Mouse (Mus musculus) urinary bladder, postnatal 14 days (tissue): ENCODE measurements at regions not wholly inside any gene's neighbourhood (a gene's known extent, or its start where the extent isn't known, plus 50 kb on each side); places are given as distances from the start of the nearest gene placed in this dataset.
A peak's percentile ranks its signal among the peaks of the same experiment; 100 is the strongest.

Source experiments
- DNase-seq: peaks from one replicate; pipeline ENCODE4 v3.0.0; 2021; ENCODE audit warnings: low spot score

GRCm38 (mm10) chr9:60931290-60931689 lies 136.9 kb downstream of the Uaca start:
- no peak for DNase-seq

- no peak for DNase-seq
Measured at GRCm38 (mm10) chr9:60936937-60937336, 142.6 kb downstream of the Uaca start.

- DNase-seq: peak; percentile 91
Measured at GRCm38 (mm10) chr9:60939858-60940804, 145.8 kb downstream of the Uaca start.

GRCm38 (mm10) chr9:60947363-60947762 lies 153.0 kb downstream of the Uaca start:
- no peak for DNase-seq

GRCm38 (mm10) chr9:60948531-60949070 lies 154.3 kb downstream of the Uaca start:
- no peak for DNase-seq

- no peak for DNase-seq
Measured at GRCm38 (mm10) chr9:60950161-60950560, 155.8 kb downstream of the Uaca start.

GRCm38 (mm10) chr9:60951071-60951561 lies 156.8 kb downstream of the Uaca start:
- DNase-seq: peak; percentile 46

- DNase-seq: no peak
Measured at GRCm38 (mm10) chr9:60957438-60957837, 163.1 kb downstream of the Uaca start.

- DNase-seq: no peak
Measured at GRCm38 (mm10) chr9:60959537-60959936, 165.2 kb downstream of the Uaca start.

- no peak for DNase-seq
Measured at GRCm38 (mm10) chr9:60962086-60962485, 167.7 kb downstream of the Uaca start.

GRCm38 (mm10) chr9:60965641-60966040 lies 171.3 kb downstream of the Uaca start:
- no peak for DNase-seq

GRCm38 (mm10) chr9:60968281-60969031 lies 174.1 kb downstream of the Uaca start:
- no peak for DNase-seq

GRCm38 (mm10) chr9:60972201-60972910 lies 178.0 kb downstream of the Uaca start:
- DNase-seq: no peak

GRCm38 (mm10) chr9:60974546-60974945 lies 180.2 kb downstream of the Uaca start:
- no peak for DNase-seq

- no peak for DNase-seq
Measured at GRCm38 (mm10) chr9:60982383-60983085, 188.2 kb downstream of the Uaca start.

GRCm38 (mm10) chr9:60983246-60983645 lies 188.9 kb downstream of the Uaca start:
- no peak for DNase-seq

GRCm38 (mm10) chr9:60988113-60988512 lies 193.8 kb downstream of the Uaca start:
- DNase-seq: no peak

- DNase-seq: peak; percentile 32
Measured at GRCm38 (mm10) chr9:60989670-60990391, 195.5 kb downstream of the Uaca start.

GRCm38 (mm10) chr9:60991509-60991908 lies 197.2 kb downstream of the Uaca start:
- no peak for DNase-seq

- DNase-seq: no peak
Measured at GRCm38 (mm10) chr9:60993661-60994060, 199.3 kb downstream of the Uaca start.

GRCm38 (mm10) chr9:60995096-60995495 lies 200.8 kb downstream of the Uaca start:
- DNase-seq: no peak
